Mouse (Mus musculus): ENCODE measurements around the gene Uhrf1bp1. TPM values are rescaled to one million over a fixed set of nuclear protein-coding genes. Genes with fewer than 3 reads are reported as not detected.

The Uhrf1bp1 gene
- total RNA-seq, 1 experiment from 2014 or later = 29.9 TPM

Other genes with a start within 250 kb of the Uhrf1bp1 start
- gene Nudt3, start 232.9 kb upstream of the Uhrf1bp1 start, total RNA-seq (2021) = 162 and 173 TPM in 2 replicates
- gene RPS10-NUDT3, start 221.2 kb upstream of the Uhrf1bp1 start, total RNA-seq (2021) = not detected in 2 replicates
- 864 and 1,045 TPM in 2 replicates for gene Rps10, start 219.8 kb upstream of the Uhrf1bp1 start, total RNA-seq (2021)
- 4.5 and 6.0 TPM in 2 replicates for gene Pacsin1, start 200.9 kb upstream of the Uhrf1bp1 start, total RNA-seq (2021)
- not detected in 2 replicates for gene Spdef, start 127.5 kb upstream of the Uhrf1bp1 start, total RNA-seq (2021)
- gene D17Wsu92e, start 35.8 kb upstream of the Uhrf1bp1 start, total RNA-seq (2021) = 142 and 151 TPM in 2 replicates
- gene Snrpc, start 18.3 kb upstream of the Uhrf1bp1 start, total RNA-seq (2021) = 93.1 and 94.6 TPM in 2 replicates
- 25.7 and 31.8 TPM in 2 replicates for gene Anks1, start 52.9 kb downstream of the Uhrf1bp1 start, total RNA-seq (2021)
- 26.2 and 28.4 TPM in 2 replicates for gene Taf11, start 53.4 kb downstream of the Uhrf1bp1 start, total RNA-seq (2021)
- gene Tcp11, start 224.2 kb downstream of the Uhrf1bp1 start, total RNA-seq (2021) = not detected in 2 replicates